Mouse (Mus musculus): ENCODE data around the gene Ap5s1.

Gene Ap5s1

GRCm38 (mm10) chr2:131188311-131188710 lies 18.6 kb upstream of the Ap5s1 start:
- DNase-seq: no peak

- DNase-seq: no peak
Measured at GRCm38 (mm10) chr2:131189521-131190309, 17.2 kb upstream of the Ap5s1 start.

GRCm38 (mm10) chr2:131190344-131191004 lies 16.4 kb upstream of the Ap5s1 start:
- DNase-seq: no peak

- no peak for DNase-seq
Measured at GRCm38 (mm10) chr2:131191005-131191390, 15.9 kb upstream of the Ap5s1 start.

GRCm38 (mm10) chr2:131196606-131197316 lies 10.1 kb upstream of the Ap5s1 start:
- DNase-seq: no peak

- DNase-seq: no peak
Measured at GRCm38 (mm10) chr2:131200710-131201109, 6.2 kb upstream of the Ap5s1 start.

- peak; percentile 47 to 54 for DNase-seq
Measured at GRCm38 (mm10) chr2:131201262-131201661, 5.6 kb upstream of the Ap5s1 start.

GRCm38 (mm10) chr2:131203816-131204409 lies 3.0 kb upstream of the Ap5s1 start:
- DNase-seq: no peak

GRCm38 (mm10) chr2:131204410-131204981 lies 2.4 kb upstream of the Ap5s1 start:
- peak; percentile 21 to 29 for DNase-seq

- no peak for DNase-seq
Measured at GRCm38 (mm10) chr2:131205521-131206182, 1.2 kb upstream of the Ap5s1 start.

- no peak for DNase-seq
Measured at GRCm38 (mm10) chr2:131208356-131208755, 1.5 kb downstream of the Ap5s1 start.

- peak; percentile 18 to 19 for DNase-seq
Measured at GRCm38 (mm10) chr2:131209125-131209795, 2.4 kb downstream of the Ap5s1 start.

GRCm38 (mm10) chr2:131209969-131210792 lies 3.3 kb downstream of the Ap5s1 start:
- peak; percentile 96 to 97 for DNase-seq

GRCm38 (mm10) chr2:131211026-131211615 lies 4.2 kb downstream of the Ap5s1 start:
- DNase-seq: peak; percentile 47 to 49

- no peak for DNase-seq
Measured at GRCm38 (mm10) chr2:131213773-131214172, 6.9 kb downstream of the Ap5s1 start.

- no peak for DNase-seq
Measured at GRCm38 (mm10) chr2:131215941-131216858, 9.3 kb downstream of the Ap5s1 start.

GRCm38 (mm10) chr2:131220030-131220429 lies 13.2 kb downstream of the Ap5s1 start:
- DNase-seq: no peak

- DNase-seq: no peak
Measured at GRCm38 (mm10) chr2:131221853-131222515, 15.1 kb downstream of the Ap5s1 start.

GRCm38 (mm10) chr2:131222562-131222961 lies 15.7 kb downstream of the Ap5s1 start:
- no peak for DNase-seq
